Mouse (Mus musculus): ENCODE measurements around the gene Dync1i1. TPM values are rescaled to one million over a fixed set of nuclear protein-coding genes. Genes with fewer than 3 reads are reported as not detected.

Gene Dync1i1
- polyA plus RNA-seq, 1 experiment = 202 TPM

GRCm38 (mm10) chr6:6058548-6058947 lies 333.1 kb downstream of the Dync1i1 start:
- H3K4me1 ChIP-seq (ENCODE audit: control insufficient read depth, insufficient read depth, low read length) = no peaks in the 10 kb centered on the region

GRCm38 (mm10) chr6:6067201-6067600 lies 341.8 kb downstream of the Dync1i1 start:
- TF ChIP-seq POLR2A (IDR thresholded peaks at IDR 0.05; ENCODE audit: borderline replicate concordance, insufficient read depth, low read length) = no peak
- TF ChIP-seq CTCF (IDR thresholded peaks at IDR 0.05; ENCODE audit: borderline replicate concordance, insufficient read depth, low read depth, low read length) = no peak
- 83% methylated on average over 6 of the region's 6 CpGs for WGBS
- no peak for DNase-seq

More at GRCm38 (mm10) chr6:6058548-6058947, 333.1 kb downstream of the Dync1i1 start:
- H3K4me3 ChIP-seq (replicated peaks; ENCODE audit: insufficient read depth, low read depth, low read length) = no peak overlapping the region
- TF ChIP-seq POLR2A (IDR thresholded peaks at IDR 0.05; ENCODE audit: borderline replicate concordance, insufficient read depth, low read length) = no peak
- TF ChIP-seq CTCF (IDR thresholded peaks at IDR 0.05; ENCODE audit: borderline replicate concordance, insufficient read depth, low read depth, low read length) = no peak
- H3K27me3 ChIP-seq (ENCODE audit: control insufficient read depth, insufficient read depth, low read length) = no peaks in the 10 kb centered on the region
- DNase-seq = no peak
- H3K27ac ChIP-seq (ENCODE audit: insufficient read depth, low read length) = no peak overlapping the region
- 29% methylated on average over 3 of the region's 3 CpGs for WGBS

GRCm38 (mm10) chr6:6070015-6070414 lies 344.6 kb downstream of the Dync1i1 start:
- 17% methylated on average over 3 of the region's 3 CpGs for WGBS
- Histone ChIP-seq H3K4me1 (ENCODE audit: control insufficient read depth, insufficient read depth, low read length) (no peaks in the 10 kb centered on the region), H3K27ac (ENCODE audit: insufficient read depth, low read length) (no peak overlapping the region), H3K27me3 (ENCODE audit: control insufficient read depth, insufficient read depth, low read length) (no peaks in the 10 kb centered on the region), H3K4me3 (replicated peaks; ENCODE audit: insufficient read depth, low read depth, low read length) (no peak overlapping the region)
- TF ChIP-seq POLR2A (IDR thresholded peaks at IDR 0.05; ENCODE audit: borderline replicate concordance, insufficient read depth, low read length) (no peak), CTCF (IDR thresholded peaks at IDR 0.05; ENCODE audit: borderline replicate concordance, insufficient read depth, low read depth, low read length) (no peak)
- no peak for DNase-seq

More at GRCm38 (mm10) chr6:6067201-6067600, 341.8 kb downstream of the Dync1i1 start:
- Histone ChIP-seq H3K27me3 (ENCODE audit: control insufficient read depth, insufficient read depth, low read length) (no peaks in the 10 kb centered on the region), H3K27ac (ENCODE audit: insufficient read depth, low read length) (no peak overlapping the region), H3K4me3 (replicated peaks; ENCODE audit: insufficient read depth, low read depth, low read length) (no peak overlapping the region), H3K4me1 (ENCODE audit: control insufficient read depth, insufficient read depth, low read length) (no peaks in the 10 kb centered on the region)

GRCm38 (mm10) chr6:6071038-6071437 lies 345.6 kb downstream of the Dync1i1 start:
- DNase-seq = no peak
- Histone ChIP-seq H3K4me1 (ENCODE audit: control insufficient read depth, insufficient read depth, low read length) (no peaks in the 10 kb centered on the region), H3K27ac (ENCODE audit: insufficient read depth, low read length) (no peak overlapping the region), H3K4me3 (replicated peaks; ENCODE audit: insufficient read depth, low read depth, low read length) (no peak overlapping the region), H3K27me3 (ENCODE audit: control insufficient read depth, insufficient read depth, low read length) (no peaks in the 10 kb centered on the region)
- TF ChIP-seq POLR2A (IDR thresholded peaks at IDR 0.05; ENCODE audit: borderline replicate concordance, insufficient read depth, low read length) = no peak
- no peak for TF ChIP-seq CTCF (IDR thresholded peaks at IDR 0.05; ENCODE audit: borderline replicate concordance, insufficient read depth, low read depth, low read length)
- 87% methylated on average over 7 of the region's 7 CpGs for WGBS

- no peak for DNase-seq
- no peaks in the 10 kb centered on the region for H3K27me3 ChIP-seq (ENCODE audit: control insufficient read depth, insufficient read depth, low read length)
- 76% methylated on average over 7 of the region's 7 CpGs for whole genome bisulfite sequencing
- H3K27ac ChIP-seq (ENCODE audit: insufficient read depth, low read length) = no peak overlapping the region
- H3K4me1 ChIP-seq (ENCODE audit: control insufficient read depth, insufficient read depth, low read length) = no peaks in the 10 kb centered on the region
- no peak overlapping the region for H3K4me3 ChIP-seq (replicated peaks; ENCODE audit: insufficient read depth, low read depth, low read length)
- TF ChIP-seq POLR2A (IDR thresholded peaks at IDR 0.05; ENCODE audit: borderline replicate concordance, insufficient read depth, low read length) = no peak
- TF ChIP-seq CTCF (IDR thresholded peaks at IDR 0.05; ENCODE audit: borderline replicate concordance, insufficient read depth, low read depth, low read length) = no peak
Measured at GRCm38 (mm10) chr6:6075940-6076447, 350.6 kb downstream of the Dync1i1 start.

GRCm38 (mm10) chr6:6077234-6077633 lies 351.8 kb downstream of the Dync1i1 start:
- WGBS = 69% methylated on average over 4 of the region's 4 CpGs
- no peaks in the 10 kb centered on the region for H3K27me3 ChIP-seq (ENCODE audit: control insufficient read depth, insufficient read depth, low read length)
- no peak for DNase-seq
- no peak overlapping the region for H3K27ac ChIP-seq (ENCODE audit: insufficient read depth, low read length)
- no peak overlapping the region for H3K4me3 ChIP-seq (replicated peaks; ENCODE audit: insufficient read depth, low read depth, low read length)
- no peaks in the 10 kb centered on the region for H3K4me1 ChIP-seq (ENCODE audit: control insufficient read depth, insufficient read depth, low read length)
- TF ChIP-seq CTCF (IDR thresholded peaks at IDR 0.05; ENCODE audit: borderline replicate concordance, insufficient read depth, low read depth, low read length) (no peak), POLR2A (IDR thresholded peaks at IDR 0.05; ENCODE audit: borderline replicate concordance, insufficient read depth, low read length) (no peak)

Other genes starting within 250 kb of the Dync1i1 start
- gene Pdk4, start 229.3 kb upstream of the Dync1i1 start, polyA plus RNA-seq (2012; rRNA removed) = 6.5 and 7.7 TPM in 2 replicates

Measured in cerebellum, adult 2 months (tissue).